8 mouse cellular contexts compared by ENCODE assay signal in the genomic region with DNA sequence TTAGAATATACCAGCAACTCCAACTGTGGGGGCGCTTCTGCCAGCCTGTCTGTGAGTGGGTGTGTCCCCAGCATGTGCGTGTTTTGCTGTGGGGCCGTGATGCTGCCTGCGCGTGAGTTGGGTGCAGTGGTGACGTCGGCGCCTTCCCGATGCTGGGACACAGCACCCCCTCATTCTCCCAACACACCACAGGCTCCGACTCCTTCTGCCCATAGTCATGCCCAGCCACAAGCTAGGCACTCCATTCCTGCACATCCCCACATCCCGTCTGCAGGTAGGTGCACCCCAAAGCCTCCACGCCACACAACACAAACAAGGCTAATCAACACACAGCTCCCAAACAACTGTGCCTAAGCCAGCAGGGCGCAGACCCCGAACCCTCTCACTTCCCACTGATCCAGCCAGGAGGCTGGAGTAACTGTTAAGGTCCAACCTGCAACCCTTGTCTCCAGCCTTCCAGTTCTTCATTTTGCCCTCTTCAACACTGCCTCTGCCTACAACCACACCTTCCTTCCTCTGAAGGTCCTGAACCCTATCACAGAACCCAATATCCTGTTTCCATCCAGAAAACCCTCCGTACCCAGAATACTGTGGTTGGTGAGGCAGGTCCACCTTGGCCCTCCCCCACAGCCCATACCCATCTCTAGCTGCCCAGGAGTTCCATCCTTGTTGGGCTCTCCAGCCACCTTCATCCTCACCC. TPM values are rescaled to one million over a fixed set of nuclear protein-coding genes. Genes with fewer than 3 reads are reported as not detected.
DNase-seq lines count a peak whose midpoint lies in the region; ATAC-seq and TF ChIP-seq lines count a peak whose summit lies in the region.

No protein-coding gene starts in this region.

- no peaks in the 10 kb centered on the region for H3K36me3 ChIP-seq in kidney, postnatal 0 days (ENCODE audit: insufficient read depth, low read length)
- H3K36me3 ChIP-seq in forebrain, embryonic 11.5 days (ENCODE audit: control insufficient read depth, insufficient read depth, low read length), result no peaks in the 10 kb centered on the region
- peaks cover 7% of the 10 kb centered on the region for H3K36me3 ChIP-seq in liver, embryonic 13.5 days

- DNase-seq in kidney, postnatal 0 days (ENCODE audit: low spot score), result no peak
- no peak for DNase-seq in kidney, adult 9 months
- peak; percentile 53 for DNase-seq in cerebellum, adult 11-12 months
- peak; percentile 48 for DNase-seq in forebrain, embryonic 11.5 days (ENCODE audit: low spot score)
- peak; percentile 0 for DNase-seq in liver, embryonic 13.5 days
- peak; percentile 49 for DNase-seq in right cerebral cortex, postnatal 4 days
- no peak for DNase-seq in retina, postnatal 1 day

- peaks cover 10% of the 10 kb centered on the region for H3K4me1 ChIP-seq in kidney, postnatal 0 days (replicated peaks; ENCODE audit: insufficient read depth, low read length)
- peaks cover 22% of the 10 kb centered on the region for H3K4me1 ChIP-seq in forebrain, embryonic 11.5 days (replicated peaks; ENCODE audit: control insufficient read depth, insufficient read depth, low read length)
- H3K4me1 ChIP-seq in liver, embryonic 13.5 days (replicated peaks), result peaks cover 75% of the 10 kb centered on the region

- no peak for ATAC-seq in kidney, postnatal 0 days (replicated peaks; ENCODE audit: low FRiP score, low read depth)
- no peak for ATAC-seq in forebrain, embryonic 11.5 days (replicated peaks; ENCODE audit: low FRiP score)
- ATAC-seq in inflammation-experienced regulatory T-cells, adult 6 months, result peak; percentile 62
- no peak for ATAC-seq in liver, embryonic 13.5 days (ENCODE audit: low read depth)

- no peak overlapping the region for H3K27ac ChIP-seq in kidney, postnatal 0 days
- no peak overlapping the region for H3K27ac ChIP-seq in forebrain, embryonic 11.5 days (ENCODE audit: low read depth, low read length)
- no peak overlapping the region for H3K27ac ChIP-seq in liver, embryonic 13.5 days

- no peaks in the 10 kb centered on the region for H3K9me3 ChIP-seq in kidney, postnatal 0 days (replicated peaks; ENCODE audit: low read length)
- no peaks in the 10 kb centered on the region for H3K9me3 ChIP-seq in forebrain, embryonic 11.5 days (ENCODE audit: control insufficient read depth, low read length)
- no peaks in the 10 kb centered on the region for H3K9me3 ChIP-seq in liver, embryonic 13.5 days (replicated peaks)

- H3K4me2 ChIP-seq in kidney, postnatal 0 days (ENCODE audit: low read length), result peak overlapping the region; percentile 71
- H3K4me2 ChIP-seq in forebrain, embryonic 11.5 days (ENCODE audit: low read depth, low read length, severe bottlenecking), result peak overlapping the region; percentile 48
- H3K4me2 ChIP-seq in liver, embryonic 13.5 days, result peak overlapping the region; percentile 93

- 34% methylated on average over 15 of the region's 15 CpGs for WGBS in kidney, postnatal 0 days
- 28% methylated on average over 15 of the region's 15 CpGs for WGBS in forebrain, embryonic 11.5 days
- 36% methylated on average over 15 of the region's 15 CpGs for WGBS in liver, embryonic 13.5 days (ENCODE audit: insufficient replicate concordance)

- H3K4me3 ChIP-seq in kidney, postnatal 0 days (replicated peaks; ENCODE audit: low read depth, low read length), result peak overlapping the region; percentile 41
- peak overlapping the region; percentile 34 for H3K4me3 ChIP-seq in forebrain, embryonic 11.5 days (ENCODE audit: low read depth, low read length)
- H3K4me3 ChIP-seq in liver, embryonic 13.5 days (replicated peaks), result peak overlapping the region; percentile 55

- H3K27me3 ChIP-seq in kidney, postnatal 0 days (ENCODE audit: insufficient read depth, low read length), result peaks cover 61% of the 10 kb centered on the region
- peaks cover 77% of the 10 kb centered on the region for H3K27me3 ChIP-seq in forebrain, embryonic 11.5 days (ENCODE audit: control insufficient read depth, insufficient read depth, low read length)
- H3K27me3 ChIP-seq in liver, embryonic 13.5 days, result peaks cover 92% of the 10 kb centered on the region

- TF ChIP-seq CTCF in kidney, postnatal 0 days (IDR thresholded peaks at IDR 0.05; ENCODE audit: low read depth), result no peak

- H3K9ac ChIP-seq in kidney, postnatal 0 days (ENCODE audit: low read depth, low read length), result 0 out of 2 replicates have a peak overlapping the region, but pooled peaks have one; percentile 31
- H3K9ac ChIP-seq in forebrain, embryonic 11.5 days (ENCODE audit: low read length), result no peak overlapping the region
- H3K9ac ChIP-seq in liver, embryonic 13.5 days, result peak overlapping the region; percentile 77

RNA-seq across cellular contexts. Expression of gene Psd, which starts 10.0 kb away (rescaled TPM):
- polyA plus RNA-seq in kidney, postnatal 0 days (2015; fragmentation: Nextera tagmentation; extraction: Ambion mirVana), result 2.7 and 2.9 TPM in 2 replicates
- 10.7 and 11.3 TPM in 2 replicates for polyA plus RNA-seq in forebrain, embryonic 11.5 days (2014; fragmentation: Nextera tagmentation; extraction: Ambion mirVana)
- polyA plus RNA-seq in inflammation-experienced regulatory T-cells, adult 6 months (2017; shearing (Covaris generic)), result 1 to 10 TPM; 3.1 to 4.1 (median 4.0) TPM
- 5.8 and 7.1 TPM in 2 replicates for polyA plus RNA-seq in liver, embryonic 13.5 days (2015; fragmentation: Nextera tagmentation; extraction: Ambion mirVana)

RNA-seq across cellular contexts. Expression of gene Fbxl15, which starts 11.0 kb away (rescaled TPM):
- polyA plus RNA-seq in kidney, postnatal 0 days (2015; fragmentation: Nextera tagmentation; extraction: Ambion mirVana), result 29.9 and 33.8 TPM in 2 replicates
- 22.5 and 25.8 TPM in 2 replicates for polyA plus RNA-seq in forebrain, embryonic 11.5 days (2014; fragmentation: Nextera tagmentation; extraction: Ambion mirVana)
- polyA plus RNA-seq in inflammation-experienced regulatory T-cells, adult 6 months (2017; shearing (Covaris generic)), result 1 to 10 TPM; 3.9 to 6.4 (median 4.5) TPM
- 11.2 and 12.1 TPM in 2 replicates for polyA plus RNA-seq in liver, embryonic 13.5 days (2015; fragmentation: Nextera tagmentation; extraction: Ambion mirVana)

RNA-seq across cellular contexts. Expression of gene Nfkb2, which starts 12.9 kb away (rescaled TPM):
- polyA plus RNA-seq in kidney, postnatal 0 days (2015; fragmentation: Nextera tagmentation; extraction: Ambion mirVana), result 8.7 and 8.8 TPM in 2 replicates
- 4.1 and 4.2 TPM in 2 replicates for polyA plus RNA-seq in forebrain, embryonic 11.5 days (2014; fragmentation: Nextera tagmentation; extraction: Ambion mirVana)
- 10 to 100 TPM; 15.7 to 27.8 (median 20.7) TPM for polyA plus RNA-seq in inflammation-experienced regulatory T-cells, adult 6 months (2017; shearing (Covaris generic))
- 3.9 and 4.3 TPM in 2 replicates for polyA plus RNA-seq in liver, embryonic 13.5 days (2015; fragmentation: Nextera tagmentation; extraction: Ambion mirVana)

RNA-seq across cellular contexts. Expression of gene Cuedc2, which starts 21.5 kb away (rescaled TPM):
- polyA plus RNA-seq in kidney, postnatal 0 days (2015; fragmentation: Nextera tagmentation; extraction: Ambion mirVana), result 167 and 173 TPM in 2 replicates
- polyA plus RNA-seq in forebrain, embryonic 11.5 days (2014; fragmentation: Nextera tagmentation; extraction: Ambion mirVana), result 217 and 242 TPM in 2 replicates
- 10 to 100 TPM; 34.9 to 54.1 (median 46.6) TPM for polyA plus RNA-seq in inflammation-experienced regulatory T-cells, adult 6 months (2017; shearing (Covaris generic))
- polyA plus RNA-seq in liver, embryonic 13.5 days (2015; fragmentation: Nextera tagmentation; extraction: Ambion mirVana), result 85.6 and 86.7 TPM in 2 replicates

RNA-seq across cellular contexts. Expression of gene Mfsd13a, which starts 23.9 kb away (rescaled TPM):
- 12.0 and 14.0 TPM in 2 replicates for polyA plus RNA-seq in kidney, postnatal 0 days (2015; fragmentation: Nextera tagmentation; extraction: Ambion mirVana)
- 7.9 and 8.6 TPM in 2 replicates for polyA plus RNA-seq in forebrain, embryonic 11.5 days (2014; fragmentation: Nextera tagmentation; extraction: Ambion mirVana)
- polyA plus RNA-seq in inflammation-experienced regulatory T-cells, adult 6 months (2017; shearing (Covaris generic)), result 1 to 10 TPM; 4.3 to 8.1 (median 5.9) TPM
- 10.6 and 12.3 TPM in 2 replicates for polyA plus RNA-seq in liver, embryonic 13.5 days (2015; fragmentation: Nextera tagmentation; extraction: Ambion mirVana)

Comparison
In these comparisons a context has a peak if more than half of its experiments do, and no peak if none do; other contexts are left out.
1. DNase-seq: peak in cerebellum, adult 11-12 months (single experiment), forebrain, embryonic 11.5 days (single experiment), liver, embryonic 13.5 days (single experiment) and right cerebral cortex, postnatal 4 days (single experiment); none in kidney, postnatal 0 days (single experiment), kidney, adult 9 months (single experiment) and retina, postnatal 1 day (single experiment).
2. Peak in every context shown above with its lines, with median percentiles within 50 percentile points of each other: H3K4me2 ChIP-seq and H3K4me3 ChIP-seq.